Mouse (Mus musculus): Measurements from ENCODE around the gene Tfpi.

Gene Tfpi

GRCm38 (mm10) chr2:84387394-84388022, 89.1 kb downstream of the Tfpi start:
- no peak for DNase-seq

GRCm38 (mm10) chr2:84386563-84387393, 89.8 kb downstream of the Tfpi start:
- no peak for DNase-seq

GRCm38 (mm10) chr2:84384911-84385693, 91.5 kb downstream of the Tfpi start:
- DNase-seq: no peak

- no peak for DNase-seq
These were observed 92.7 kb downstream of the Tfpi start for GRCm38 (mm10) chr2:84383828-84384227.

Data from layer of hippocampus, adult 9-11 months (tissue).